In genomic region chr10:95293261-95293660, GRCm38 (mm10) we compare ENCODE assay signal across 16 mouse cellular contexts. TPM values are rescaled to one million over a fixed set of nuclear protein-coding genes. Genes with fewer than 3 reads are reported as not detected.
DNase-seq lines count a peak whose midpoint lies in the region.
"Had no signal": no experiment of that assay in that cellular context is flagged by ENCODE, and none has a peak within 500 bp of the region (broad histone marks: within the 10 kb centered on the region; RNA-seq: fewer than 3 reads in every experiment).

No protein-coding gene starts in this region.

- peak; percentile 91 for DNase-seq in heart, adult 11 months
- DNase-seq in heart, postnatal 25 days (ENCODE audit: low spot score), result no peak
- DNase-seq in heart, postnatal 10 days, result peak; percentile 51 to 57
- no peak for DNase-seq in heart, adult 8-10 months (ENCODE audit: low spot score)
- peak; percentile 93 for DNase-seq in kidney, adult 9 months
- no peak for DNase-seq in kidney, adult 11 months
- DNase-seq: adrenal gland, adult 2 months; adrenal gland, postnatal 10 days; adrenal gland, postnatal 25 days; cerebellum, adult 11 months; cerebellum, adult 18-20 months; cerebellum, adult 8-10 months; cerebellum, adult 9-11 months; cerebellum, postnatal 14 days; cerebellum, postnatal 36 days; embryo, embryonic 11 days had no signal

- intact Hi-C loops in heart, postnatal 25 days (cut with DNase I), result no loop called here
- intact Hi-C loops in heart, postnatal 10 days (cut with DNase I), result no loop called here

RNA-seq across cellular contexts. Expression of gene Cradd, which starts 30.7 kb away (rescaled TPM):
- 1 to 10 TPM; 7.9 to 9.3 TPM for total RNA-seq in heart, postnatal 25 days (2021)
- total RNA-seq in heart, postnatal 10 days (2021), result 10 to 100 TPM; 12.9 to 13.5 TPM
- total RNA-seq in heart, adult 8-10 months (2022), result 10 to 100 TPM in 2 of 4 experiments, 1 to 10 TPM in 2; 6.6 to 15.0 (median 10.4) TPM

Comparison
In these comparisons a context has a peak if more than half of its experiments do, and no peak if none do; other contexts are left out.
1. DNase-seq: peak in heart, adult 11 months (single experiment), heart, postnatal 10 days (2 of 2) and kidney, adult 9 months (single experiment); none in heart, postnatal 25 days (single experiment), heart, adult 8-10 months (single experiment) and kidney, adult 11 months (single experiment).